Mouse (Mus musculus): ENCODE results near the gene Naa20.
"Not testable (repeated sequence)": the region's sequence is repeated elsewhere in the genome, so short reads cannot be mapped to it uniquely, and the experiment has no call there.

DNA sequence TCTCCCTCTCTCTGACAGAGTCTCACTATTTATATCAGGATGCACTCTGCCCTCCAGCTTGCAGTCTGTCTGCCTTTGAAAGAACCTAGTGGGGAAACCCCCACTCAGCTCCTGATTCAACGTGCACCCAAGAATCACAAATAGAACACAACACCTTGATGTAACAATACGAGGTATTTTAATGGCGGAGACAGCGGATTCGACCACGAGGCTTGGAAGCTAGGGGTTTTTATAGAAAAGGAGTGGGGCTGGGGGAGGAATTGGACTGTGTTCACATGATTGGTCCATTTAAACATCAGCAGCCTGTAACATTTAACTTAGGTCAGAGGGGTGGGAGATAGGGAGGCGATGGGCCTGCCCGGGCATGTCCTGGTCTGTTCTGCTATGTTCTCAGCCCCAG, 1.6 kb upstream of the Naa20 start:
- not testable (repeated sequence) for TF ChIP-seq SRF (IDR thresholded peaks at IDR 0.05; ENCODE audit: control insufficient read depth, insufficient read length, low read depth); MAX (IDR thresholded peaks at IDR 0.05; ENCODE audit: low read depth); POLR2A (IDR thresholded peaks at IDR 0.05; ENCODE audit: insufficient read length, low read depth); TCF12 (IDR thresholded peaks at IDR 0.05; ENCODE audit: insufficient read depth, poor library complexity, severe bottlenecking); E2F4 (IDR thresholded peaks at IDR 0.05; ENCODE audit: insufficient read depth); USF1 (IDR thresholded peaks at IDR 0.05; ENCODE audit: low read depth); POLR2AphosphoS2 (IDR thresholded peaks at IDR 0.05; ENCODE audit: insufficient read length, low read depth); MYOG (IDR thresholded peaks at IDR 0.05; ENCODE audit: control insufficient read depth in 1 of 3, insufficient read depth in 1 of 3, insufficient read length in 2 of 3, low read depth in 2 of 3); MYOD1 (IDR thresholded peaks at IDR 0.05; ENCODE audit: control insufficient read depth in 1 of 3, insufficient read length in 2 of 3, low read depth in 2 of 3)
